Mouse (Mus musculus): ENCODE results near the gene Abhd17a.

DNA sequence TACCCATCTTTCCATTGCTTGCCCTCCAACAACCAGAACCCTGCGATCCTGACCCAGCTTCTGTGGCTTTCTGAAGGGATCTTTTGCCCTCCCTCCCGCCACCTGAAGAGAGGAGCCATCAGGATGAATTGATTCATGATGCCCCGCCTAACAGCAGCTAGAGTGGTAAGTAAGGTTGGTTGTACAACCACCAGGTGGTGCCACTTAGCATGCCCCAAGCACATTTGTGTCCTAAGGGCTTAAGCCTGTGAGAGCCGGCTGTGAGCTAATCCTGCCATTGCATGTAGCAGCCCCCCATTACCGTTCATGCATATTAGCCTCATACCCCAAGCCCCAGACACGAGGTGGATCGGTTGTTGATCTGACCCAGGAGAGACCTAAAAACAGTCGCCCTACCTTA, 11.2 kb downstream of the Abhd17a start:
- TF ChIP-seq CTCF (IDR thresholded peaks at IDR 0.05; ENCODE audit: borderline replicate concordance, insufficient read depth, low read depth, low read length) (peak; percentile 72), POLR2A (IDR thresholded peaks at IDR 0.05; ENCODE audit: borderline replicate concordance, insufficient read depth, low read length) (no peak)

All from cerebellum, adult 2 months (tissue).